Mouse (Mus musculus) kidney, adult 2 months (tissue): ENCODE measurements around the gene Fhod1. TPM values are rescaled to one million over a fixed set of nuclear protein-coding genes. Genes with fewer than 3 reads are reported as not detected.

Experiments used
- DNase-seq: peaks from one replicate; pipeline ENCODE4 v3.0.0; 2021
- H3K27ac ChIP-seq: fragments of 200-500 bp; 2 replicates; pipeline ENCODE4 v1.5.1; 2012; ENCODE audit warnings: low read depth, low read length, control low read depth, inconsistent platforms; ENCODE audit not compliant: insufficient read depth
- H3K27me3 ChIP-seq: fragments of 200-500 bp; replicated peaks from 2 replicates; pipeline ENCODE4 v1.6.1; 2012; ENCODE audit warnings: mild to moderate bottlenecking, moderate library complexity, low read length, inconsistent platforms; ENCODE audit not compliant: control insufficient read depth, insufficient read depth
- H3K36me3 ChIP-seq: fragments of 200-500 bp; 2 replicates; pipeline ENCODE4 v1.6.1; 2012; ENCODE audit warnings: mild to moderate bottlenecking, moderate library complexity, low read length, inconsistent platforms; ENCODE audit not compliant: control insufficient read depth, insufficient read depth
- H3K4me1 ChIP-seq: fragments of 200-500 bp; 2 replicates; pipeline ENCODE4 v1.6.1; 2011; ENCODE audit warnings: low read length; ENCODE audit not compliant: control insufficient read depth, insufficient read depth
- H3K4me3 ChIP-seq: fragments of 200-500 bp; 2 replicates; pipeline ENCODE4 v1.5.1; 2011; ENCODE audit warnings: mild to moderate bottlenecking, low read depth, low read length, control low read depth; ENCODE audit not compliant: insufficient read depth
- CTCF ChIP-seq: fragments of 200-500 bp; conservative IDR thresholded peaks from 2 replicates; pipeline ENCODE4 v1.5.1; 2011; ENCODE audit warnings: low read depth, mild to moderate bottlenecking, control low read depth, low read length, moderate library complexity, mixed read lengths; ENCODE audit not compliant: insufficient read depth, insufficient read length
- POLR2A ChIP-seq: fragments of 200-500 bp; IDR thresholded peaks from one replicate; pipeline ENCODE4 v1.6.1; 2011; ENCODE audit warnings: low read depth, low read length, control low read depth
- WGBS: fragments of 180-500 bp; shearing (Covaris S2); methylation state at CpG from one replicate; pipeline ENCODE4 v1.1.7; 2018; 5-methylcytosine and 5-hydroxymethylcytosine counted together
- polyA plus RNA-seq: library from polyadenylated mRNA; depleted of rRNA; stranded (reverse); fragments of >200 nt; gene quantifications from 2 replicates; pipeline ENCODE4 v1.2.3, GENCODE M21; 2012

Fhod1 gene
- polyA plus RNA-seq, 1 experiment, result 20.0 TPM

DNA sequence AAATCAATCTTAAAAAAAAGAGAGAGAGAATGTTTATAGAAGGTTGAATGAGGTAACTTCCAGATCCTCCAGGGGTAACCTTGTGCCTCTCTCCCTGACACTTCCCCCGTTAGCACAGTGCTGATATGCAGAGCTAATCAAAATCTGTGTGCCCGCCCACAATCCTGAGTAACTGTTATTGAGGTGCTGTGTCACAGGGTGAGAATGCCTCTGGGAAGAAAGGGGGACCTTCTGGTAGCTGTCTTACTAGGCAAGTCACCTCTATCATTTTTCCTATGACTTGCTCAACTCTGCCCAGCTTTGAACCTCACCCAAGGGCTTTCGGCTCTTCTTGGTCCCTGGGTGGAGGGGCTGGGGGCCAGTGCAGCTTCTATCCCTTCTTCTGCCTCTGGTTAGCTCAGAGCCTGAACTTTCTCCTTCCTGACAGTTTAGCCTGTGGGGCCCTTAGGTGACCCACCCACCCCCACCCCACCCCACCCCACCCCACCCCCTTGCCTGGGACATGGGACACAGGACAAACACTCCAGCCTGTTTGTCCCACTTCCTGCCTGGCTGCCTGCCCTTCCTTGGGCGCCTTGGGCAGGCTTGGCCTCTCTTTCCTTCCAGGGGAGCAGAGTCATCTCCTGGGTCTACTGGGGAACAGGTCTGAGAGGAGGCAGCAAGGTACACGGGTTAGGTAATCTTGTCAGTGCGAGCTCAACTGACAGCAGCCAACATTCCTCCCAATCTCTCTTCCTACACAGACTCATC lies 7.7 kb downstream of the Fhod1 start:
- peak; percentile 71 for DNase-seq
- no peak for TF ChIP-seq CTCF
- no peak for TF ChIP-seq POLR2A
- 54% methylated on average over 6 of the region's 6 CpGs for WGBS

DNA sequence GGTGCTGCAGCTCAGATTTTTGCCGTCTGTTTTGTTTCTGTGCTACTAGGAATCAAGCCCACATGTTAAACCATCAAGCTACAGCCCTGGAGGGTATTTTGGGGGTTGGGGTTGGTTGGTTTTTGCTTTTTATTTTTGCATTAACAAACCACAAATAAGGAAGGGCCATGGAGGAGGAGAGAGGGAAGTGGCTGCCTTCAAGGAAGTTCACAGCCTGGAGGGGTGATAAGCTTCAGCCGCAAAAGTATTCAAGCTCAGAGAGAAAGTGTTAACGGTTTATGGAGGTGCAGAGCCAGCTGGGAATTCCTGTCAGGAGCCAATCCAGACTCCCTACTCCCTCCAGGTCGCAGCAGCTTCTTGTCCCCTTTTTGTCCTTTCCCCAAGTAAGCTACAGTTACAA lies 8.8 kb downstream of the Fhod1 start:
- no peak overlapping the region for H3K4me3 ChIP-seq
- H3K4me1 ChIP-seq, result no peaks in the 10 kb centered on the region
- 52% methylated on average over 4 of the region's 4 CpGs for WGBS
- TF ChIP-seq POLR2A (no peak), CTCF (no peak)
- no peaks in the 10 kb centered on the region for H3K27me3 ChIP-seq
- no peaks in the 10 kb centered on the region for H3K36me3 ChIP-seq
- no peak for DNase-seq
- H3K27ac ChIP-seq, result no peak overlapping the region

More for the DNA sequence above, 7.7 kb downstream of the Fhod1 start:
- Histone ChIP-seq H3K36me3 (no peaks in the 10 kb centered on the region), H3K27me3 (no peaks in the 10 kb centered on the region), H3K4me1 (no peaks in the 10 kb centered on the region; the same call in 1 of the 2 replicates), H3K27ac (peak overlapping the region; percentile 35), H3K4me3 (no peak overlapping the region)

DNA sequence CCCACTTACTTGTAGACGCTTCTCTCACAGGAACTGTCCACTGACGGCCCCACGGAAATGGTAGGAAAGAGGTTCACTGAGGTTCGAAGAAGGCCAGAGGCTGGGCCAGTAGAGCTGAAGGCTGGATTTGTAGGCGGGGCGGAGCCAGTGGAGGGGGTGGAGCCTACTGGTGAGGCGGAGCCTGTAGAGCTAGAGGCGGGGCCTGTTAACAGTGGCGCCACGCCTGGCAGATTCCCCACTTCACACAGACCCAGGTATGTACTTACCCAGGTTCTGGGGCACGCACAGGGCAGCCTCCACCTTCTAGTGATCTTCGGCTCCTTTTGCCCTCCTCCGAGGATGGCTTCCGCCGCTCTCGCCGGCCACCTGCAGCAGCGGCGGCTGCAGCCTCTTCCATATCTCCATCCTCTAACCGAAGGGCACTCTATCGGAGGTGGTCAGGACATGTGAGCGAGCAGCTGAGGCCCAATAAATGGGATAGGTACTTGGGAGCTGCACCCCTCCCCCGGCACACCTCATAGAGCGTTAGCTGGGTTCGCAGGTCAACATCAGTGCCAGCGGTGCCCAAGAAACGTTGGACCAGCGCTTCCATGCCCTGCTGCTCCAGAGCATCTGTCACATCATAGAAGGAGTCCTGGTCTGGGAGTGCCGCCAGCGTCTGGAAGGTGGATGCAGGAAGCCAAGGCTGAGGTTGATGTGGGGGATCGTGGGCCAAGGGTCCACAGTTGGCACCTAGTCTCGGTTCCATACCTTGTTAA lies 11.2 kb downstream of the Fhod1 start:
- DNase-seq, result no peak
- H3K27ac ChIP-seq, result no peak overlapping the region
- no peaks in the 10 kb centered on the region for H3K4me1 ChIP-seq
- TF ChIP-seq CTCF (no peak), POLR2A (no peak)
- 80% methylated on average over 32 of the region's 32 CpGs for WGBS
- no peaks in the 10 kb centered on the region; the same call in none of the 2 replicates for H3K36me3 ChIP-seq
- no peaks in the 10 kb centered on the region for H3K27me3 ChIP-seq
- no peak overlapping the region for H3K4me3 ChIP-seq

DNA sequence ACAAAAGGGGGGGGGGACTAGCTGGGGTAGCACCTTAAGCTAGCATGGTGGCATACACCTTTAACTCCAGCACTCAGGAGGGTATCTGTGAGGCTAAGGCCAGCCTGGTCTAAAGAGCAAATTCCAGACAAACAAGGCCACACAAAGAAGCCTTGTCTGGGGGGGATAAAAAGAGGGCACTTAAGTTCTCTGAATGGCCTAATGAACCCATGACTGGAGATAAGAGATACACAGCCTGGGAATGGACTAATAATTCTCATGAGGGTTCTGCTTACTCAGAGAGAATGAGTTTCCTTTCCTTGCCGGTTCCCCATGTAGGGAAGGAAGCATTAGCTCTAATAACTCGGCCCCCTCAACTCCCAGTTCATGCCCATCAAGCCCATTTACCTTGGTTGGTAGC lies 15.2 kb downstream of the Fhod1 start:
- Histone ChIP-seq H3K4me1 (peaks cover 3% of the 10 kb centered on the region), H3K4me3 (no peak overlapping the region), H3K27ac (no peak overlapping the region), H3K27me3 (no peaks in the 10 kb centered on the region), H3K36me3 (peaks cover 7% of the 10 kb centered on the region)
- no peak for TF ChIP-seq POLR2A
- TF ChIP-seq CTCF, result no peak
- 59% methylated on average over 2 of the region's 2 CpGs for WGBS
- no peak for DNase-seq

DNA sequence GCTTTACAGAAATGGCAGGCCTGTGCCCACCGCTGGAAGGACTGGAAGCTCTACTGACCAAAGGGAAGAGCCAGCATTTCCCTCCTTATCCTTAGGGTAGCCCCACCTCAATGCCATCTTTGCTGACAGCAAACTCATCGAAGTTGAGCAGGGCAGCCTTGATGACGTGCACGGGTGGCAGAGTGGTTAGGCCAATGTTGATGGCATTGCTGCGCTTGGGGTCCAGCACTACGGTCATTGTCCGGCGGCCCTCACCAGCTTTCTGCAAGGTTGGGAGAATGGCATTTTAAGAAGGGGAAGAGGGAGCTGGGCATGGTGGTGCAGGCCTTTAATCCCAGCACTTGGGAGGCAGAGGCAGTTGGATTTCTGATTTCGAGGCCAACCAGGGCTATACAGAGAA lies 15.8 kb downstream of the Fhod1 start:
- Histone ChIP-seq H3K27ac (no peak overlapping the region), H3K27me3 (no peaks in the 10 kb centered on the region), H3K36me3 (peaks cover 7% of the 10 kb centered on the region), H3K4me1 (peaks cover 6% of the 10 kb centered on the region), H3K4me3 (no peak overlapping the region)
- no peak for TF ChIP-seq POLR2A
- WGBS, result 93% methylated on average over 9 of the region's 9 CpGs
- no peak for DNase-seq

DNA sequence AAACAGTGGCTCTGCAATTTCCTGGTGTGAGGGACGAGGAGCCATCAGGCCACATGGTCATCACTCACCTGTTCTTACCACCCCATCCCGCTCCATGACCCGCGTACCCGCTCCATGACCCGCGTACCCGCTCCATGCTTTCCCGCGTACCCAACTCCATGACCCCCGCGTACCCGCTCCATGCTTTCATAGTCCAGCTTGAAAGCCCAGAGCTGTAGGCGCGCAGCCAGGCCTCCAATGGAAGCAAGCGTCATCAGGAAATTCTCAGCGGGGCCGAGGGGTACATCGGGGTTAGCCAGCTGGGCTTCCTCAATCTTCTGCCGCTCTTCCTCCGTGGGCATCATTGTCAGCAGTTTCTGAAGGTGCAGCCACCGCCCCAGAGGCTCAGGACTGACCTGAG lies 16.3 kb downstream of the Fhod1 start:
- Histone ChIP-seq H3K27ac (no peak overlapping the region), H3K4me1 (peaks cover 6% of the 10 kb centered on the region), H3K27me3 (no peaks in the 10 kb centered on the region), H3K4me3 (no peak overlapping the region), H3K36me3 (peaks cover 7% of the 10 kb centered on the region)
- DNase-seq, result no peak
- WGBS, result 91% methylated on average over 22 of the region's 22 CpGs
- TF ChIP-seq CTCF (no peak), POLR2A (no peak)

DNA sequence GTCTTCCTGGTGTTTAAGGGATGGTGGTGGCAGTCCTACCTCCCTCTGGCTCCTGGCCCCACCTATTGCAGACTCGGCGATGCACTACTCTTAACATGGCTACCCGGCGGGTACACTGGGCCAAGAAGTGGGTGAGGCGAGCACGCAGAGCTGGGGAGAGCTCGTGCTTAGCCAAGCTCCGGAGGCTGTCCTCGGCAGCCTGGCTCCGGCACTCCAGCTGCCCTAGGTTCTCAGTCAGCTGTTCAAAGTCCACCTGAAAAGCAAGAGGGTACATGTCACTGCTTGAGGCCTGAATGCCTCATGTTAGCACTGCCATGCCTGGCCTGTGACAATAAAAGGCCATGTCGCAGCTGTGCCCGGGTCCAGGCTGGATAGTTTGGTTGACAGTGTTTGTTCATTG lies 17.4 kb downstream of the Fhod1 start:
- H3K4me3 ChIP-seq, result no peak overlapping the region
- peaks cover 9% of the 10 kb centered on the region for H3K4me1 ChIP-seq
- peak; percentile 62 for DNase-seq
- no peaks in the 10 kb centered on the region for H3K27me3 ChIP-seq
- H3K27ac ChIP-seq, result no peak overlapping the region
- peaks cover 7% of the 10 kb centered on the region for H3K36me3 ChIP-seq
- no peak for TF ChIP-seq CTCF
- no peak for TF ChIP-seq POLR2A
- WGBS, result 75% methylated on average over 12 of the region's 12 CpGs
